Mouse (Mus musculus): ENCODE results near the gene Bcl2. TPM values are rescaled to one million over a fixed set of nuclear protein-coding genes. Genes with fewer than 3 reads are reported as not detected.

The Bcl2 gene
- total RNA-seq, 2 experiments from 2014 or later = 1.6 to 1.7 TPM

DNA sequence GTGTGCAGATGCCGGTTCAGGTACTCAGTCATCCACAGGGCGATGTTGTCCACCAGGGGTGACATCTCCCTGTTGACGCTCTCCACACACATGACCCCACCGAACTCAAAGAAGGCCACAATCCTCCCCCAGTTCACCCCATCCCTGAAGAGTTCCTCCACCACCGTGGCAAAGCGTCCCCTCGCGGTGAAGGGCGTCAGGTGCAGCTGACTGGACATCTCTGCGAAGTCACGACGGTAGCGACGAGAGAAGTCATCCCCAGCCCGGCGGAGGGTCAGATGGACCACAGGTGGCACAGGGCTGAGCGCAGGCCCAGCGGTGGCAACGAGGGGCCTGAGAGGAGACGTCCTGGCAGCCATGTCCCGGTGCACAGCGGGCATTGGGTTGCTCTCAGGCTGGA is 1.7 kb downstream of the Bcl2 start:
- DNase-seq = peak; percentile 29

DNA sequence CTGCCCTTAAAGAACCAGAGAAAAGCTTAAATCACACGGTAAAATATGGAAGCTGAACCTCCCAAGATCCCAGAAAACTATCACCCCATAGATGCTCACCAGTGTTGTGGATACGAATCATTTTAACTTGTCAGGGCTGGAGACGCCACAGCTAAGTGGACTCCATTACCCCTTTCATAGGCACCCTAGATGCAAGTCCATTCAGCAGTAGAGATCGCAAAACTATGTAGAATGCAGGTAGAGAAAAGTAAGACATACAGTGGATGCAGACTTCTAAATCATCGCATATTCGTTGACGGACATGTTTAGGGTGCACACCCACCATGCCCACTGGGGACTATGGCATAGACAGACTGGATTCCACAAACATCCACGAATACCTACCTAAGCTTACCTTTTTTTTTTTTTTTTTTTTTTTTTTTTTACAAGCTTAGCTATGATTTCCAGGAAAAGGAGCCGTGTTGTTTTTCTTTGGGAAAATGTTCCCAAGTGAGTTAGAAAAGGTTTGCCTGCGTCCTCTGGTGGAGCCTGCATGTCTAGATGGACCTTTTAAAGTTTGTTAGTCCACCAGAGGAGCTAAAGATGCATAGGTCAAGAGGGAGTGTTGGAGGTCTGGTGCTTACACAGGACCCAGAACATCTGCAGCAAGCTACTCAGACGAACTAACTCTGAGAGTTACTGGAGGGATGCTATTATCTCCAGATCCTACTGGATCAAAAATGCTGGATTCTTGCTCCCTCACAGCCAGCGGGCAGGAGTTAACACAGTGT is 2.5 kb downstream of the Bcl2 start:
- DNase-seq = no peak

DNA sequence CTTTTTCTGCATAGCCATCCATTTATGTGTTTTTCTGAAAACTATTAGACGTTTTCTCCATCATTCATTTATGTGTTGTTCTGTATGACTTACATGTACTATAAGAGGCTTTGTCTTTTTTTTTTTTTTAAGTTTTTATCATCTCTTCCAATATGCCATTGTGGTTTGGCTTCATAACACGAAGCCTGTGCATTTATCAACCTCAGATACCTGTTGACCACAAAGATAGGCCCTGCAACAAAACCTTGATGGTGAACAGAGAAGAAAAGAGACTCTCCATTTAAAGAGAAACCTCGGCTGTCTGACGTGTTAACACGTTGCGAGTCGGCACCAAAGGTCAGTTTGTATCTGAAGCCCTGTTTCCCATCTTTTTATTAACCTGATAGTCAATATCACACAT is 3.9 kb downstream of the Bcl2 start:
- DNase-seq = no peak

DNA sequence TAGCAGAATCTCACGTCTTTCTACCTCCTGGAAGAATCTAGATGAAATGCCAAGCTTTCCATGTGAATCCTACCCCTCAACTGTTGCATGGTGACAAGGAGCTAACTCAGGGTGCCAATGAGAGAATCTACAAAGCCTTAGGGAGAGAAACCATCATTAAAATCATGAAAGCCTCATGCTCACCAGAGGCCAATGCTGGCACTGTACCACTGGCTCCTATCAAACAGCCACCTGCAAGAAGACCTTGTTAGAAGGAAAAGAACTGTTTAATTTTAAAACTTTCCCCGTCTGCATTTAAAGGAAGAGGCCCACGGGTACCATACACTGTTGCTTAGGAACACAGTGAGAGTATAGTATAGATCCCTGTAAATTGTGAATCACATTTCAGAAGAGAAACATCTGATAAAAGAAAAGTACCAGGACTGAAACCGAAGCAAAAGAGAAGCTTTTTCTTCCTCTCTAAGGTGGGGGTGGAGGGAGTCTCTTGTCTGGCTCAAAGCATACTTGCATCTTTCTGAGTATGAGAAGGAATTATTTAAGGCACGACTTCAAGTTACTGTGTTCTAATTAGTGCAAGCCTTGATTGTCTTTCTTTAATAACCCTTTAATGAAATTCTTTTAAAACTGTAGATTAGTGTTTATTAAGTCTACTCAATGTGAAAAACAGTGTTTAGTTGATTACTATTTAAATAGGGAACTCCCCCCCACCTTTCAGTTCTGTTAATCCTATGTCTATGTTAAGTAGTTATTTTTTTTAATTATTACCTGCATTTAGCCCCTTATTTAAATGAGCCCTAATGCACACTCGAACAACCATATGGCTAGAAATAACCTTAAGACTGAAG is 6.8 kb downstream of the Bcl2 start:
- no peak for DNase-seq

DNA sequence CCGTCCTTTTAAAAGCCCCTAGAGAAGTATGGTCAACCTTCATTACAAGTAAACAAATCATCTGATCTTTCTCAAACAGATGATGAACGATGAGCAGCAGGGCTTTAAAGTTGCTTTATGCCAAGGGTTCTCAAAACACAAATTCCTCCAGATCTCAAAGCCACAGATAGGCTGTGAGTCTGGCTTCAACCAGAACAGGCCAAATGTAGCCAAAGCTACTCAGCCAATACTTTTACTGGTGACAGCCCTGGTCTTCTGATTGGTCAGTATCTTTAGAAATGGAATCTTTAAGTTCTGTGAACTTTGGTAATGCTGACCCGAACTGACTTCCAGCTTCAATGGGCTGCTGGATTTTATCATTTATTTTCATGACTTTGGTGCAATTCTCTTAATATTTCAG is 10.9 kb downstream of the Bcl2 start:
- DNase-seq = no peak

DNA sequence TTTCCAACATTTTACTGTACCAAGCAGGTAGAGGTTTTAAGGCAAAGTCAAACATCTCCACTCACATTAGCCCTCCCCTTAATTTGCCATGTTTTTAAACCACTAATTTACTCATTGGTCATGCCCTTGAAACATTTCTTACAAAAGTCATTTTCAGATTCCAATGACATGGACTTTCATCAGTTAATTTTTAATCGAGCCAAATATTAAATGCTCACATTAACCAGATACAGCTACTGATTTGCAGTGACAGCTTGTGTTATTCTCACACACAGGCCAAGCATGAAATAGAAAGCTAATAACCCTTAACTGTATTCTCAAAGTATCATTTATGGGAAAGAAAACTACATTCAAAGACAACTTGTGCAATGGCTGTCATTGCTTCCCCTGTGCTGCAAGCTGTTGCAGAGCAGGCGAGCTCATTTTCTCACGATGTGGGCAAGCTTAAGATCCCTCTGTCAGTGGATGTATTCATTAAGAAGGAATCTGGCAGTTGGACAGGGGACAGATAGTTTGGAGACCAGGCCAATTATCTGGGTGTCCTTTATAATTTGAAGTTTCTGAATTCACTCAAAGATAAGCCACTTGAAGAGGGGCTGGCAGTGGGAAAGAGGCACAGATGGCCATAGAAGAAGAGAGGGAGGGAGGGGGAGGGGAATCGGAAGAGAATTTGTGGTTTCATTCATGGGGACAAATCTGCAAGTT is 11.5 kb downstream of the Bcl2 start:
- DNase-seq = no peak

DNA sequence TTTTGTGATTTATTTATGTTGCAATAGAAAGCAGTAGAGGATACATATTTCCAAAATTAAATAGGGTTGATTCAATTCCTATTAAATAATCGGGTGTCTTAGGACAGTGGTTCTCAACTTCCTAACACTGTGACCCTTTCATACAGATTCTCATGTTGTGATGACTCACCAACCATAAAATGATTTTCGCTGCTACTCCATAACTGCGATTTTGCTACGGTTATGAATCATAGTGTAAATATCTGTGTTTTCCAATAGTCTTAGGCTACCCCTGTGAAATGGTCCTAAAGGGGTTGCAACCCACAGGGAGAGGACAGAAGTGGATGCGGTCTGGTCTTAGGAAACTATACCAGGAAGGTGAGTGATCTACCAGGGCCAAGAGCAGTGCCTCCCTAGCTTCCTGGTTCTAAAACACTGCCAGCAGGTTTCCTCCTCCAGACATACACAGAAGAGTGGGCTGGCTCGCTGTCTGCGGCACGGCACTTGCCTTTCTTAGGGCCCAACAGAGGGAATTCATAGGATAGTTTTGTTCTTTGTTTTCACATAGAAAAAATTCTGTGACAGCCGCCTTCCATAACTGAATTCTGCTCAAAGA is 13.5 kb downstream of the Bcl2 start:
- no peak for DNase-seq

DNA sequence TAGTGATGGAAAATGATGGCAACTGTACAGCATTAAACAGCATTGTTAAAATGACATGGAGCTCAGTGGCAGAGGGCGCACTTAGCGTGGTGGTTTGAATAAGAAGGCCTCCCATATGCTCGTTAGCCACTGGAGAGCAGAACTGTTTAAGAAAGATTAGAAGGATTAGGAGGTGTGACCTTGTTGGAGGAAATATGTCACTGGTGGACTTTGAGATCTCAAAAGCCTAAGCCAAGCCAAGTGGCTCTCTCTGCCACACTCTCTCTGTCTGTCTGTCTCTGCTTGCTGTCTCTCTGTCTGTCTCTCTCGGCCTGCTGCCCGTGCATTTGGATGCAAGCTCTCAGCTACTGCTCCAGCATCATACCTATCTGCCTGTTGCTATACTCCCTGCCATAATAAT is 17.6 kb downstream of the Bcl2 start:
- no peak for DNase-seq

DNA sequence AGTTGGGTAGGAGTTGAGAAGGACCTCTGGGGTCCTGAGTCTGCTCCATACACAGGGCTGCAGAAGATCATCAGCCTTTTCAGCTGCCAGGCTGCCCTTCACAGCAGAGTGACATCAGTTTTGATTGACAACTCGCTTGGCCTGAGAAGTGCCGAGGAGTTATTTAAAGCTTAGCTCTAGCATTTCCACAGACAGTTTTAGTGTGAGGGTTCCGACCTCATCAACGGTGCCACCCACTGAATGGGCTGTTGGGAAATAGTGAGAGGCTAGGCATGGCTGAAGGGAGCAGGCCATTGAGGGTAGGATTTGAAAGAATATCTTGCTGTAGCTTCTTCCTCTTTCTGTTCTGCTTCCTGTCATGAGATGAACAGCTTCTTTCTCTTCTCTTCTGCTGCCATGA is 18.4 kb downstream of the Bcl2 start:
- DNase-seq = no peak

DNA sequence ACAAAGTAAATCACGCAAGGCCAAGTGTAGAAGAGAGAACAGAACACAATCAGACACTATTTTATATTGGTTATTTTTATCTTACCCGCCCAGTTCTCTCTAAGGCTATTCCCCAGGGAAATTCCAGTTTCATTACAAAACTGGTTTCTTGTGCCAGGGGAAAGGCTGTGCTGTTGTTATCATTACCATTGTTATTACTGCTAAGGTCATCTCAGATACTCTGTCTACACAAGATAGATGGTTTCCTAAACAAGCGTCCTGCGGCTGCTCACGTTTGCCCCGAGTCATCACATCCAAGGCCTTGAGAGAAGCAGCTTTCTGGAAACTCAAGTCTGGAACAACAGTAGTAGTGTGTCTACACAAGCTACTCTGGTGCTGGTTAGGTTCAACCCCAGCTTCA is 19.8 kb downstream of the Bcl2 start:
- no peak for DNase-seq

DNA sequence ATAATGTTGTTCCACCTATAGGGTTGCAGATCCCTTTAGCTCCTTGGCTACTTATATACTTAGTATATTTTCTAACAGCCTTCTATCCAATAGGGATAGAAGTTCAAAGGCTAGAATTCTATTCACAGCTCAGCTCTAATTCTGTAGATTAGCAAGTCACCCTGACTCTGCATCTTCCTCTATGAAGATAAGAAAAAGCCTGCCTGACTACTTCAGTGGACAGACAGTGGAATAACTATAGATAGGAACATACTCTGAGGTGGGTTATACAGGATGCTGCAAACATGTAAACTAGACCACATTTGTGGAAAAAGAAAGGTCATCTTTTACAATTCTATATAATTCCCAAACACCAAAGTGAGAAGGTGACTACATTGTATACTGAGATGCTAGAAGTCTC is 21.5 kb downstream of the Bcl2 start:
- DNase-seq = no peak

DNA sequence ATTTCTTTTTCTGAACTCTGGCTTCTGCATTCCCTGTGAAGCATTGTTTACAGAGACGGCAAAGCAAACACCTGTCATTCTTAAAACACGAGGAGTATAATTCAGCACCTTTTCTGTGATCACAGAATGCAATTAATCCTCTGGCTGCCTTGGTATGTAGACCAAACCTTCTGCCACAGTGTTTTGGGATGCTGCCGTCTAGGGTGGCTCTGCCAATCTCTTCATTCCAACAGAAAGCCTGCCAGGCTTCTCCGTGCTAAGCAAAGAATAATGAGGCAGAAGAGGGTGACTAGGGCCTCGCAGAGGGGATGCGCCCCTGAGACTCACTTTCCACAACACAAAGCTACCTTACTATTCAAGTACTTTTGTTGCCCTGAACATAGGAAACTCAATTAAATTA is 23.2 kb downstream of the Bcl2 start:
- DNase-seq = no peak

DNA sequence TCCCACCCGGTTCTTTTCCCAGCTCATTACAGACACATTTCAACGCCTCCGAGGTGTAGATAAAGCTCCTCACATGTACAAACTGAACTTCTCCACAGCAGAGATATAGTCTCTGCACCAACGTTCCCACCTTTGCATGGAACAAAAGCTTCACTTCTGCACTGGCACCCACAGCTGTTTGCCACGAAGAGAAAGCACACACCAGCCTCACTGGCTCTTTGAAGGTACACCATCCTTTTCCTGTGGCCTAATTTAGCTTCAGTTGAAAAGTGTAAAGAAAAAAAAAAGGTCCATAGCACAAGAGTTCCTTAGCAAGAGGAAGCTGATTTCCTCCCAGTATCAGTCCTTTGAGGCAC is 25.9 kb downstream of the Bcl2 start:
- no peak for DNase-seq

DNA sequence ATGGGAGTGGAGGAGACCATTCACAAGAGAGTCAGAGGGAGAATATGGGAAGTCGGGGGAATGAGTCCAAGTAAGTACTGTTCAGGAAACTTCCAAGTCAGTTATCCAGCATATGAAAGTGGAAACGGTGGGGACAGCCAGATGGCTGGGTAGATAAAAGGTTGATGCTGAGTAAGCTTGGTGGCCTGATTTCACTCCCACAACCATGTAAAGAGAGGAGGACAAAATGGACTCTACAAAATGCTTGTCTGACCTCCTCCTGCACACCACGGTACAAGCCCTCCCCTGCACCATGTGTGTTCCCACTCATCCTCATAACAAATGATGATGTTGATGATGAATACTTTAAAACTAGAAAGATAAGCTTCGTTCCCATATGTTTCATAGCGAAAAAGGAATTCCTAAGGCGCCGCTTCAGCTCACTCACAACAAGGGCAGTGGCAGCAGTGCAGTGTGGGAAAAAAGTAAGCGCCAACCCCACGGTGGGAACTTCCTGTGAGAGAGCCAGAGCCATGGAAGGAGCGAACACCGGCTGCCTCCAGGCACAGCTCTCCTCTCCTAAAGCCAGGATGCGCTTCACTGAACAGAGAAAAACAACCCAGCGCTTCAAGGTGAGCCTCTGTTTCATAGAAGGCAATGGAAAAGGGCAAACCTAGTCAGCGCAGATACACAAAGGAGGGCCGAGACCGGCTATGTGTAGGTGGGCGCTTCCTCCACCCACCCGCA is 26.5 kb downstream of the Bcl2 start:
- no peak for DNase-seq

DNA sequence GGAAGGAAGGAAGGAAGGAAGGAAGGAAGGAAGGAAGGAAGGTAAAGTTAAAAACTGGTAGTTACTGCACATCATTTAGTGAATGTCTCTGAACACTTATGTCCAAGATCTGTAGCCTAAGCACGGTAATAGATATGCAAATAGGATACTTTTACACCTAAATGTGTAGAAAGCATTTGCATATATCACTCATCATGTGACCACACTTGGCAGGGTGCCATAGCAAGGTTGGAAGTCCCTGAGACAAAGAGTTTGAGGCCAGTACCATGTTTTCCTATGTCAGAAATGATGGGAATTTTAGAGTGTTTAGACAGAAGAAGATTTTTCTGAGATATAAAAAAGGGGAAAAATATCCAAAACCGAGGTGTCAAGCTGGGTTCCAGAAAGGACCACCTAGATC is 28.4 kb downstream of the Bcl2 start:
- no peak for DNase-seq

DNA sequence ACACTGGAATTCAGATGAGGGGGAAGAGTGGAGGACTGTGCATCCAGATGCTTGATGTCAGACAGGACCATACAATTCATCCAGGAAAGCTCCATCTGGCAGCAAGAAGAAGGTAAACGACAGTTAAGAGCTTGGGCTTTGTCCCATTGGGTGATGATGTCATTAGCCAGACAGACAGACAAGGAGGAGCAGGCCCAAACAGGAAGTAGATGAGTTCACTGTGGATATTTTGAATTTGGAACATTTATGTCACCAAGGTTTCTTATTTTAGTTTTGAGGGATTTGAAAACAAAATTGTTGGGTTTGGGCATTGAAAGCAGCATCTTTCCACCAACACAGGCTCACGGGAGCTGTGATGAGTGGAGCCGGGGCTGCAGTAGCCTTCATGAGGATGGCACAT is 29.5 kb downstream of the Bcl2 start:
- DNase-seq = no peak

DNA sequence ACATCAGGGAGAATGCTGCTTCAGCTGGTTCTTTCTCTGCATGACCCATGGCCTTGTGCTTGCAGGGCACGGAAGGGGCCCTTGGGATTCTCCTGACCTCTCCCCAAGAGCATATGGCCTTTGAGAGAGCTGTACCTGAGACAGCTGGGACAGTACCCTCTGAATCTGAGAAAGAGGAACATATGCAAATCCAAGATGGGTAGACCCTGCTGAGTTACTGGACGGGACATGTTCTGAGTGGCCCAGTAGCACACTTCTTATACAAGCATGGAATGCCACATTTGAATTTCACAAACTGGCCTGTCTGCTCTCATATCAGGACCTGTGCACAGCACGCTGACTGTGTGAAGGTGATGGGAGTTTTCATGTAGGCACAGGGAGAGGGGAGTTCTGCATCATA is 31.2 kb downstream of the Bcl2 start:
- DNase-seq = no peak

DNA sequence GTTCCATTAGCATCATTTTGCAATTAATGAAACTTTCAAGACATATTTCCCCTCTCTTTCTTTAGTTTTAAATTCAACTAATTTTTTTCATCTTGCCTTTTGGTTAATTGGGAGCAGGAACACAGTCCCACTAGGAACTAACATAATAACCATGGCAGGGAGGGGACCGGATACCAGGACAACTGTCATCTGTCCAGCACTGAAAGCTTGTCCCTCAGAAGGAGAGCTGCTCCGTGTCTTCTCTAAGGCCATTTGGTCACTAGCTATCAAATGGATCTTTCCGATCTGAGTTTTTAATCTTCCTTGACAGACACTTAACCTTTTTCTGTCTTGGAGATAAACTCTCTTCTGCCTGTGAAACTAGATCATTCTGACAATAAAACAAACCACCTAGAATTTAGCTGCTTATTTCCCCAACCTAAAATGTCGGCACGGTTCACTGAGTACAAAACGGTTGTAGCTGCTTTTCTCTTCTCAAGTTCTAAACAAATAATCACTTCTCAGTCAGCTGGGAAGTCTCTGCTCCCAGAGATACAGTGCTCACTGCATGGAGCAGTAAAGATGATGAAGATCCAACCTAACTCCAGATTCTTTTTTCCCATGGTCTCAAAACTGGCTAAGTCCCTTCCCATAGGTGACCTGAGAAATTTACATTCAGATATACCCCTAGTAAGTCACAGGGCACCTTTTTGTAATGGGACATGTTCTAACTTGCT is 34.1 kb downstream of the Bcl2 start:
- no peak for DNase-seq

DNA sequence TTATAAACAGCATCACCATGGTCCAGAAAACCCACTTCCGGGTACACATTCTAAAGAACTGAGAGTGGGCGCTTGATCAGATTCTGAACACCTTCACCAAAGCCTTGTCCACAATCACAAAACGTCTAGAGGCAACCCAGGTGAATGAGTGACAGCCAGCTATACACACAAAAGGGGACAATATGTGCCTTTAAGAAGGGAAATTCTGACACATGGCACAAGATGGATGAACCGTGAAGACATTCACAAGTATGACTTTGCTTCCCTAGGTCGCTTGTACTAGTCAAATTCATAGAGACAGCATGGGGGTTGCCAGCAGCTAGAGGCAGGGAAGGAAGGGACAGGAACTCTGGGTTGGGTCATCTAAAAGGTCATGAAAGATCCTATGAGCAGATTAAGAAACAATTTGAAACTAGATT is 36.0 kb downstream of the Bcl2 start:
- DNase-seq = no peak

DNA sequence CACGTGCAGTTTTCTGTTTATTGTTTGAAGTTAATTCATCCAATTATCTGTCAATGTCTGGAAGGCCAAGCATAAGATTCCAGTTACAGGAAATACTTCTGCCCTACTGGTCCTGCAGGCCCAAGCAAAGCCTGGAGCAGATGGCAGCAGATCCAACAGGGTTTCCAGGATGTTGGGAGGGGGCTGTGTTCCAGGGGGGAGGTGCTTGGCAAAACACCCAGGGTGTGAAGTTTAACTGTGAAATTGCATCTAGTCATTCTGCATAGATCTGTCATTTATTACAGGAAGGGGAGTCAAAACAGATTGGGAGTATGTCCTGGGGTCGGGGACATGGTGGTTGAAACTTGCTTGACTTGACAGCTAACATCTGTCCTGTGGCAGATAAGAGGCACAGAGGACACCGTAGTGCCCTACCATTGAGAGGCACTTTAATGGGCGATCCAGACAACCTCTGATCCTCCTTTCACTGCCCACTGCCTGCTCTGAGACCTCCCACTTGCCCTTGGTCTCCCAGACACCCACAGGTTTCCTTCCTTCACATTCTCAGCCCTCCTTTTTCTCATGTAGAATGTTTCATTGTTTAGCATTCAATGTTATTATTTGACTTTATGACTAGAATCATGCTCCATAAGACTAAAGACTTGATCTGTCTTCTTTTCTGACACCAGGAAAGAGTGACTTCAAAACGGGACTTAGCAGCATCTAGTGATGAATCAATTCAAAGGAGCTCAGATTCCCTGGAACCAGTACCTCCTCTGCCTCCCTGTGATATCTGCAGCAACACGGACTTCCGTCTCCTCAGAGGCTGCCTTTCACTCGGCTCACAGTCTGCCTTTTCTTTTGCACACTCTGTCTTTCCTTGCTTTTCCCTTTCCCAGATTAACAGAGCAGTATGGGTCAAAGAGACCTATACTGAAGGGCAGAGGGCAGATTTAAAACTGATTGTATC is 47.7 kb downstream of the Bcl2 start:
- no peak for DNase-seq
